In genomic region chr4:13210782-13211181, GRCm38 (mm10) we compare ENCODE assay signal across 14 mouse cellular contexts.
"Had no signal": no experiment of that assay in that cellular context is flagged by ENCODE, and none has a peak within 500 bp of the region (broad histone marks: within the 10 kb centered on the region; RNA-seq: fewer than 3 reads in every experiment).

No protein-coding gene starts in this region.

- H3K4me1 ChIP-seq: kidney, embryonic 15.5 days; megakaryocyte, embryonic 14.5 days had no signal

- H3K4me2 ChIP-seq: kidney, embryonic 15.5 days; limb, embryonic 13.5 days; midbrain, embryonic 11.5 days; midbrain, embryonic 15.5 days; neural tube, embryonic 13.5 days had no signal

- H3K4me3 ChIP-seq: kidney, embryonic 15.5 days; limb, embryonic 13.5 days; megakaryocyte, embryonic 14.5 days; midbrain, embryonic 15.5 days; neural tube, embryonic 13.5 days had no signal

- H3K27me3 ChIP-seq: kidney, embryonic 15.5 days; limb, embryonic 13.5 days; megakaryocyte, embryonic 14.5 days; midbrain, embryonic 15.5 days; neural tube, embryonic 13.5 days had no signal

- H3K27ac ChIP-seq: kidney, embryonic 15.5 days; limb, embryonic 13.5 days; liver, embryonic 14.5 days; midbrain, embryonic 15.5 days; neural tube, embryonic 13.5 days had no signal

- H3K9me3 ChIP-seq: kidney, embryonic 15.5 days; limb, embryonic 13.5 days; megakaryocyte, embryonic 14.5 days; midbrain, embryonic 15.5 days; neural tube, embryonic 13.5 days had no signal

- DNase-seq: kidney, adult 2 months; kidney, postnatal 14 days; left cerebral cortex, postnatal 4 days; lung, adult 18-20 months; lung, postnatal 36 days; thymus, postnatal 4 days had no signal

- H3K36me3 ChIP-seq: kidney, embryonic 15.5 days; limb, embryonic 13.5 days; midbrain, embryonic 15.5 days; neural tube, embryonic 13.5 days had no signal

- ATAC-seq: intestine, embryonic 16.5 days; midbrain, embryonic 15.5 days had no signal

- H3K9ac ChIP-seq: kidney, embryonic 15.5 days; limb, embryonic 13.5 days; liver, embryonic 14.5 days; midbrain, embryonic 15.5 days; neural tube, embryonic 13.5 days had no signal
